Mouse (Mus musculus) stomach, embryonic 15.5 days (tissue): ENCODE data around the gene Ttc14. TPM values are rescaled to one million over a fixed set of nuclear protein-coding genes. Genes with fewer than 3 reads are reported as not detected.

Experiments
- ATAC-seq: fragments of 200-750 bp; cut with Nextera tagmentation; 2 replicates; pipeline ENCODE4 v1.8.0; 2017; ENCODE audit warnings: low read depth, moderate number of reproducible peaks, moderate TSS enrichment; ENCODE audit not compliant: insufficient read depth, low FRiP score
- H3K27ac ChIP-seq: fragments of 300-500 bp; sonication (generic); 2 replicates; pipeline ENCODE4 v1.5.1; 2015; ENCODE audit warnings: mild to moderate bottlenecking, inconsistent platforms
- H3K27me3 ChIP-seq: fragments of 300-500 bp; sonication (generic); replicated peaks from 2 replicates; pipeline ENCODE4 v1.6.1; 2015; ENCODE audit warnings: inconsistent platforms
- H3K36me3 ChIP-seq: fragments of 300-500 bp; sonication (generic); 2 replicates; pipeline ENCODE4 v1.6.1; 2015; ENCODE audit warnings: inconsistent platforms
- H3K4me1 ChIP-seq: fragments of 300-500 bp; sonication (generic); 2 replicates; pipeline ENCODE4 v1.6.1; 2015; ENCODE audit warnings: inconsistent platforms
- H3K4me2 ChIP-seq: fragments of 300-500 bp; sonication (generic); 2 replicates; pipeline ENCODE4 v1.6.1; 2015; ENCODE audit warnings: mild to moderate bottlenecking, inconsistent platforms
- H3K4me3 ChIP-seq: fragments of 300-500 bp; sonication (generic); replicated peaks from 2 replicates; pipeline ENCODE4 v1.5.1; 2015; ENCODE audit warnings: inconsistent platforms
- H3K9ac ChIP-seq: fragments of 300-500 bp; sonication (generic); 2 replicates; pipeline ENCODE4 v1.6.1; 2015; ENCODE audit warnings: inconsistent platforms
- H3K9me3 ChIP-seq: fragments of 300-500 bp; sonication (generic); 2 replicates; pipeline ENCODE4 v1.6.1; 2016; ENCODE audit warnings: inconsistent platforms
- WGBS: fragments of 180-500 bp; shearing (Covaris S2); methylation state at CpG from one replicate; pipeline ENCODE4 v1.1.7; 2015; 5-methylcytosine and 5-hydroxymethylcytosine counted together
- polyA plus RNA-seq: library from polyadenylated mRNA; unstranded; fragments of >200 nt; fragmentation: Nextera tagmentation; extraction: Ambion mirVana; gene quantifications from 2 replicates; pipeline ENCODE4 v1.2.1, GENCODE M21; 2015

Ttc14 gene
- 60.7 and 68.4 TPM in 2 replicates for polyA plus RNA-seq

GRCm38 (mm10) chr3:33799617-33800512 lies at the start of gene Ttc14:
TSS of gene Ttc14 (plus strand) at chr3:33799832.
- peak within 1 kb of the TSS; percentile 72 for H3K4me2 ChIP-seq
- H3K4me1 ChIP-seq = peaks cover 4% of the 10 kb centered on the region; the same call in 1 of the 2 replicates
- H3K9ac ChIP-seq = peak within 1 kb of the TSS; percentile 89
- ATAC-seq = peak; percentile 99
- peak within 1 kb of the TSS; percentile 99 for H3K4me3 ChIP-seq
- H3K27ac ChIP-seq = peak within 1 kb of the TSS; percentile 99
- WGBS = under 1% methylated on average over 90 of the region's 90 CpGs
- H3K36me3 ChIP-seq = no peaks in the 10 kb centered on the region; the same call in 1 of the 2 replicates
- no peaks in the 10 kb centered on the region for H3K27me3 ChIP-seq
- no peaks in the 10 kb centered on the region for H3K9me3 ChIP-seq

- H3K27me3 ChIP-seq = no peaks in the 10 kb centered on the region
- H3K9ac ChIP-seq = no peak overlapping the region
- H3K4me2 ChIP-seq = no peak overlapping the region
- H3K4me3 ChIP-seq = no peak overlapping the region
- no peak overlapping the region for H3K27ac ChIP-seq
- ATAC-seq = no peak
- H3K4me1 ChIP-seq = no peaks in the 10 kb centered on the region
- no peaks in the 10 kb centered on the region for H3K9me3 ChIP-seq
- H3K36me3 ChIP-seq = no peaks in the 10 kb centered on the region
These were observed 8.7 kb upstream of the Ttc14 start for GRCm38 (mm10) chr3:33790975-33791374.

GRCm38 (mm10) chr3:33800513-33800820 lies 835 bp downstream of the Ttc14 start:
- peak overlapping the region; percentile 99 for H3K4me3 ChIP-seq
- H3K9me3 ChIP-seq = no peaks in the 10 kb centered on the region
- peaks cover 4% of the 10 kb centered on the region; the same call in 1 of the 2 replicates for H3K4me1 ChIP-seq
- no peak for ATAC-seq
- peaks cover 3% of the 10 kb centered on the region; the same call in 1 of the 2 replicates for H3K36me3 ChIP-seq
- H3K4me2 ChIP-seq = peak overlapping the region; percentile 55
- 0% methylated on average over 16 of the region's 16 CpGs for WGBS
- H3K27ac ChIP-seq = peak overlapping the region; percentile 99
- H3K9ac ChIP-seq = peak overlapping the region; percentile 89
- no peaks in the 10 kb centered on the region for H3K27me3 ChIP-seq

GRCm38 (mm10) chr3:33807151-33807550 lies 7.5 kb downstream of the Ttc14 start:
- Histone ChIP-seq H3K4me3 (no peak overlapping the region), H3K4me1 (no peaks in the 10 kb centered on the region), H3K36me3 (peaks cover 16% of the 10 kb centered on the region; the same call in 1 of the 2 replicates), H3K4me2 (no peak overlapping the region), H3K9ac (no peak overlapping the region), H3K27me3 (no peaks in the 10 kb centered on the region), H3K9me3 (no peaks in the 10 kb centered on the region), H3K27ac (no peak overlapping the region)
- 84% methylated on average over 1 of the region's 1 CpGs for WGBS
- no peak for ATAC-seq

GRCm38 (mm10) chr3:33824135-33824946 lies 24.7 kb downstream of the Ttc14 start:
- WGBS = 39% methylated on average over 9 of the region's 9 CpGs
- Histone ChIP-seq H3K4me1 (no peaks in the 10 kb centered on the region), H3K4me2 (no peak overlapping the region), H3K27me3 (no peaks in the 10 kb centered on the region), H3K27ac (no peak overlapping the region), H3K36me3 (no peaks in the 10 kb centered on the region), H3K4me3 (no peak overlapping the region), H3K9ac (no peak overlapping the region), H3K9me3 (no peaks in the 10 kb centered on the region)
- no peak for ATAC-seq

GRCm38 (mm10) chr3:33832351-33832750 lies 32.7 kb downstream of the Ttc14 start:
- H3K36me3 ChIP-seq = no peaks in the 10 kb centered on the region
- no peak overlapping the region for H3K27ac ChIP-seq
- no peak overlapping the region for H3K4me3 ChIP-seq
- H3K27me3 ChIP-seq = no peaks in the 10 kb centered on the region
- no peak for ATAC-seq
- H3K9me3 ChIP-seq = no peaks in the 10 kb centered on the region
- no peak overlapping the region for H3K9ac ChIP-seq
- no peaks in the 10 kb centered on the region for H3K4me1 ChIP-seq
- H3K4me2 ChIP-seq = no peak overlapping the region
- 82% methylated on average over 10 of the region's 10 CpGs for WGBS

GRCm38 (mm10) chr3:33836576-33836975 lies 36.9 kb downstream of the Ttc14 start:
- Histone ChIP-seq H3K4me1 (no peaks in the 10 kb centered on the region), H3K4me3 (no peak overlapping the region), H3K36me3 (no peaks in the 10 kb centered on the region), H3K4me2 (no peak overlapping the region), H3K27me3 (no peaks in the 10 kb centered on the region), H3K9me3 (no peaks in the 10 kb centered on the region), H3K27ac (no peak overlapping the region), H3K9ac (no peak overlapping the region)
- 78% methylated on average over 13 of the region's 13 CpGs for WGBS
- no peak for ATAC-seq

- no peaks in the 10 kb centered on the region for H3K36me3 ChIP-seq
- no peak overlapping the region for H3K9ac ChIP-seq
- no peaks in the 10 kb centered on the region for H3K9me3 ChIP-seq
- WGBS = 47% methylated on average over 10 of the region's 10 CpGs
- peaks cover 3% of the 10 kb centered on the region; the same call in 1 of the 2 replicates for H3K4me1 ChIP-seq
- peak overlapping the region; percentile 37 for H3K4me2 ChIP-seq
- peak overlapping the region; percentile 10; the same call in 1 of the 2 replicates for H3K4me3 ChIP-seq
- no peak overlapping the region for H3K27ac ChIP-seq
- no peak for ATAC-seq
- no peaks in the 10 kb centered on the region for H3K27me3 ChIP-seq
These were observed 39.2 kb downstream of the Ttc14 start for GRCm38 (mm10) chr3:33838877-33839276.

- H3K4me3 ChIP-seq = peak within 1 kb of the TSS; percentile 50
- peak within 1 kb of the TSS; percentile 83 for H3K4me2 ChIP-seq
- H3K4me1 ChIP-seq = peaks cover 3% of the 10 kb centered on the region; the same call in 1 of the 2 replicates
- 5% methylated on average over 26 of the region's 26 CpGs for WGBS
- peak; percentile 80; the same call in 1 of the 2 replicates for ATAC-seq
- H3K9me3 ChIP-seq = no peaks in the 10 kb centered on the region
- no peaks in the 10 kb centered on the region for H3K27me3 ChIP-seq
- 0 out of 2 replicates have a peak within 1 kb of the TSS, but pooled peaks have one; percentile 26 for H3K9ac ChIP-seq
- H3K36me3 ChIP-seq = no peaks in the 10 kb centered on the region
- no peak within 1 kb of the TSS for H3K27ac ChIP-seq
These were observed 44.4 kb downstream of the Ttc14 start, which contains the start of gene Ccdc39 for GRCm38 (mm10) chr3:33843801-33844632. TSS of gene Ccdc39 (minus strand) at chr3:33844310.

- 75% methylated on average over 6 of the region's 6 CpGs for WGBS
- ATAC-seq = no peak
These were observed 47.0 kb downstream of the Ttc14 start for GRCm38 (mm10) chr3:33846639-33847038.

GRCm38 (mm10) chr3:33850856-33851255 lies 51.2 kb downstream of the Ttc14 start:
- no peak overlapping the region for H3K4me3 ChIP-seq
- WGBS = 87% methylated on average over 4 of the region's 4 CpGs
- H3K27me3 ChIP-seq = no peaks in the 10 kb centered on the region
- H3K27ac ChIP-seq = no peak overlapping the region
- H3K9ac ChIP-seq = no peak overlapping the region
- H3K4me2 ChIP-seq = no peak overlapping the region
- no peak for ATAC-seq
- no peaks in the 10 kb centered on the region for H3K36me3 ChIP-seq
- no peaks in the 10 kb centered on the region for H3K4me1 ChIP-seq
- H3K9me3 ChIP-seq = no peaks in the 10 kb centered on the region

More at GRCm38 (mm10) chr3:33846639-33847038, 47.0 kb downstream of the Ttc14 start:
- Histone ChIP-seq H3K27ac (no peak overlapping the region), H3K4me1 (peaks cover 3% of the 10 kb centered on the region; the same call in 1 of the 2 replicates), H3K27me3 (no peaks in the 10 kb centered on the region), H3K9me3 (no peaks in the 10 kb centered on the region), H3K9ac (no peak overlapping the region), H3K4me3 (no peak overlapping the region), H3K4me2 (no peak overlapping the region), H3K36me3 (no peaks in the 10 kb centered on the region)
